Mouse (Mus musculus) small intestine, adult 2 months (tissue): Measurements from ENCODE around the gene Mtmr3.

Experiments
- CTCF ChIP-seq: fragments of 200-500 bp; IDR thresholded peaks from 2 replicates; pipeline ENCODE4 v1.5.1; 2012; ENCODE audit warnings: low read depth, mild to moderate bottlenecking, control low read depth, inconsistent platforms, low read length, moderate library complexity, mixed read lengths; ENCODE audit not compliant: insufficient replicate concordance, insufficient read length; ENCODE audit errors: extremely low read depth
- POLR2A ChIP-seq: fragments of 200-500 bp; IDR thresholded peaks from 2 replicates; pipeline ENCODE4 v1.6.1; 2012; ENCODE audit warnings: low read depth, mild to moderate bottlenecking, control low read depth, inconsistent platforms, low read length, moderate library complexity

GRCm38 (mm10) chr11:4606541-4606940, 11.9 kb upstream of the Mtmr3 start:
- TF ChIP-seq CTCF = no peak
- no peak for TF ChIP-seq POLR2A
